Comparison of ENCODE assay signal across 9 mouse cellular contexts in the genomic region with DNA sequence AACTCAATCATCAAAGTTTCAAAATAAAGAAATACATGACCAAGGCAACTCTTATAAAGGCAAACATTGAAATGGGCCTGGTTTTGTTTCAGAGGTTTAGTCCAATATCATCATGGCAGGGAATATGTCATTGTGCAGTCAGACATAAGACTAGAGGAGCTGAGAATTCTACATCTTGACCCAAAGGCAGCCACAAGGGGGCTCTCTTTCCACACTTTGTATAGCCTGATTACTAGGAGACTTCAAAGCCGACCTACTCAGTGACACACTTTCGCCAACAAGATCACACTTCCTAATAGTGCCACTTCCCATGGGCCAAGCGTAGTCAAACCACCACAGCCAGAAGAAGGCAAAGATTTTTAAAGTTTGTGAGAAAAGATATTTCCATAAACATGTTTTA.
DNase-seq lines count a peak whose midpoint lies in the region; ATAC-seq and TF ChIP-seq lines count a peak whose summit lies in the region.
"Had no signal": no experiment of that assay in that cellular context is flagged by ENCODE, and none has a peak within 500 bp of the region (broad histone marks: within the 10 kb centered on the region; RNA-seq: fewer than 3 reads in every experiment).

No protein-coding gene starts in this region.

- WGBS in lung, embryonic 14.5 days: 74% methylated on average over 3 of the region's 3 CpGs

- no peaks in the 10 kb centered on the region for H3K27me3 ChIP-seq in lung, embryonic 14.5 days (ENCODE audit: insufficient read depth, low read length)
- H3K27me3 ChIP-seq: midbrain, embryonic 12.5 days had no signal

- H3K4me1 ChIP-seq in lung, embryonic 14.5 days (ENCODE audit: insufficient read depth): no peaks in the 10 kb centered on the region
- H3K4me1 ChIP-seq: midbrain, embryonic 12.5 days had no signal

- H3K9me3 ChIP-seq in lung, embryonic 14.5 days (ENCODE audit: low read depth, low read length): no peaks in the 10 kb centered on the region
- H3K9me3 ChIP-seq: midbrain, embryonic 12.5 days had no signal

- H3K9ac ChIP-seq in lung, embryonic 14.5 days: no peak overlapping the region
- H3K9ac ChIP-seq: midbrain, embryonic 12.5 days had no signal

- H3K36me3 ChIP-seq in lung, embryonic 14.5 days (ENCODE audit: insufficient read depth): peaks cover 12% of the 10 kb centered on the region; the same call in 1 of the 2 replicates

- H3K27ac ChIP-seq in lung, embryonic 14.5 days (ENCODE audit: low read depth): no peak overlapping the region
- H3K27ac ChIP-seq: midbrain, embryonic 12.5 days had no signal

- H3K4me2 ChIP-seq in lung, embryonic 14.5 days: no peak overlapping the region
- H3K4me2 ChIP-seq: midbrain, embryonic 12.5 days had no signal

- DNase-seq in cerebellum, postnatal 10 days: peak; percentile 70
- no peak for DNase-seq in cerebellum, adult 11 months
- peak; percentile 65 for DNase-seq in lung, embryonic 14.5 days
- DNase-seq in lung, postnatal 25 days (ENCODE audit: low spot score): no peak
- peak; percentile 42 for DNase-seq in c-Kit-positive CD71-positive TER-119-positive erythroid progenitor cells, embryonic 14.5 days (ENCODE audit: low spot score)
- DNase-seq in kidney, postnatal 4 days: peak; percentile 33 to 37
- DNase-seq in thymus, postnatal 14 days: peak; percentile 54
- no peak for DNase-seq in urinary bladder, postnatal 10 days (ENCODE audit: low spot score)

- ATAC-seq in lung, embryonic 14.5 days (ENCODE audit: insufficient read depth): no peak

- TF ChIP-seq CTCF in lung, embryonic 14.5 days (IDR thresholded peaks at IDR 0.05; ENCODE audit: low read depth): peak; percentile 46

- no peak overlapping the region for H3K4me3 ChIP-seq in lung, embryonic 14.5 days (ENCODE audit: low read depth, low read length)
- H3K4me3 ChIP-seq: midbrain, embryonic 12.5 days had no signal

Comparison
In these comparisons a context has a peak if more than half of its experiments do, and no peak if none do; other contexts are left out.
1. DNase-seq: peak in cerebellum, postnatal 10 days (2 of 2), lung, embryonic 14.5 days (single experiment), c-Kit-positive CD71-positive TER-119-positive erythroid progenitor cells, embryonic 14.5 days (single experiment), kidney, postnatal 4 days (2 of 2) and thymus, postnatal 14 days (single experiment); none in cerebellum, adult 11 months (single experiment), lung, postnatal 25 days (single experiment) and urinary bladder, postnatal 10 days (single experiment).